Mouse (Mus musculus): ENCODE results near the gene Prame. TPM values are rescaled to one million over a fixed set of nuclear protein-coding genes. Genes with fewer than 3 reads are reported as not detected.

Prame gene
- total RNA-seq (2023), result not detected

DNA sequence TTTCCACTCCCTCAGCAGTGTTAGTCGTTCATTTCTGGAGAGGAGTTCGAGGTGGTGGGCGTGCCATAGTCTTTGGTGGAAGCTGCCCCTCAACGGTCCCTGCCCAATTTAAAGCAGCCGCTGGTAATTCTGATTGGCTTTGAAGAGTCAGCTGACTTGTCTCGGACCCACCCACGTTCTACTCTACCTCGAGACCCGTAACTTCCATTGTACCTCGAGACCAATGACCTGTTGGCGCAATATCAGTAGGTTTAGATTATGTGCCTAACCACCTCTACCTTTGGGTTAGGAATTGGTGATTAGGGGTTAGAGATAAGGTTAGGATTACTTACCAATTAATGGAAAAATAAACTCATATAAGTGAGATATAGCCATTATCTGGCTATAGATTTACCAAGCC, at the start of gene Prame:
Gene Prame (minus strand): TSS at position 101 of the 400 bp plus-strand sequence.

GRCm38 (mm10) chrX:135598677-135599076, 28.8 kb downstream of the Prame start, which contains the start of gene Nxf7:
TSS of gene Nxf7 (minus strand) at chrX:135598777.

Other genes with a start within 250 kb of the Prame start
- not detected for gene Gm7903, start 193.9 kb downstream of the Prame start, total RNA-seq (2023)
- gene AV320801, start 133.1 kb downstream of the Prame start, total RNA-seq (2023), result not detected
- gene Nxf7, start 28.9 kb downstream of the Prame start, total RNA-seq (2023), result not detected
- not detected for gene Tcp11x2, start 66.1 kb upstream of the Prame start, total RNA-seq (2023)
- gene Tmsb15a, start 97.6 kb upstream of the Prame start, total RNA-seq (2023), result not detected
- 39.2 TPM for gene Armcx5, start 115.0 kb upstream of the Prame start, total RNA-seq (2023)
- 64.9 TPM for gene Gprasp1, start 115.0 kb upstream of the Prame start, total RNA-seq (2023)
- 19.6 TPM for gene Bhlhb9, start 169.9 kb upstream of the Prame start, total RNA-seq (2023)
- gene Gprasp2, start 211.3 kb upstream of the Prame start, total RNA-seq (2023), result 28.6 TPM

Data from CD4-positive naive resting alpha-beta T cell, adult 76 days (primary cell).